Mouse (Mus musculus) c-Kit-positive CD71-positive TER-119-positive erythroid progenitor cells, embryonic 14.5 days (primary cell): ENCODE measurements around the gene 1700088E04Rik.

ENCODE experiments used
- DNase-seq: peaks from one replicate; pipeline ENCODE4 v3.0.0-alpha.2; 2013; ENCODE audit warnings: low spot score

Gene 1700088E04Rik

GRCm38 (mm10) chr15:79098868-79099267, 42.2 kb downstream of the 1700088E04Rik start:
- no peak for DNase-seq

DNA sequence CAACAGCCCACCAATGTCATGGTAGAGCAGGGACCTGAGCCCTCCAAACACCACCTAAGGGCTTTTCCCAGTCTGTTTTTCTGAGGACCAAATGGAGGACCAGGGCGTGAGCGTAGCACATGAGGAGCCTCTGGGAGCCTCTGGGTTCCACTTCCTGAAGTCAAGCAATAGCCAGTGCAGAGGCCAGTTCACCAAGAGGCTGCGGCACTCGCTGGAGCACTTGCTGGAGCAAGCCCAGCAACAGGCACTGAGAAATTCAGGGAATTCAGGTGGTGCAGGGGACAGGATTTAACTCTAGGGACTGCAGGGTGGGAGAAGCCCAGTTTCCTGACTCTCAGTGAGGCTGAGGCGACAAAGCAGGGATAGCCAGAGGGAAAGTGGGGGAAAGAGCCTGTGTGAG, 42.8 kb downstream of the 1700088E04Rik start:
- no peak for DNase-seq

- DNase-seq: no peak
These were observed 43.4 kb downstream of the 1700088E04Rik start for GRCm38 (mm10) chr15:79097611-79098025.

GRCm38 (mm10) chr15:79097135-79097534, 43.9 kb downstream of the 1700088E04Rik start:
- no peak for DNase-seq

GRCm38 (mm10) chr15:79096556-79096955, 44.5 kb downstream of the 1700088E04Rik start:
- no peak for DNase-seq

- no peak for DNase-seq
These were observed 45.6 kb downstream of the 1700088E04Rik start for GRCm38 (mm10) chr15:79095483-79095882.

GRCm38 (mm10) chr15:79093083-79093839, 47.8 kb downstream of the 1700088E04Rik start:
- no peak for DNase-seq

- DNase-seq: no peak
These were observed 48.8 kb downstream of the 1700088E04Rik start for GRCm38 (mm10) chr15:79092284-79092683.

DNA sequence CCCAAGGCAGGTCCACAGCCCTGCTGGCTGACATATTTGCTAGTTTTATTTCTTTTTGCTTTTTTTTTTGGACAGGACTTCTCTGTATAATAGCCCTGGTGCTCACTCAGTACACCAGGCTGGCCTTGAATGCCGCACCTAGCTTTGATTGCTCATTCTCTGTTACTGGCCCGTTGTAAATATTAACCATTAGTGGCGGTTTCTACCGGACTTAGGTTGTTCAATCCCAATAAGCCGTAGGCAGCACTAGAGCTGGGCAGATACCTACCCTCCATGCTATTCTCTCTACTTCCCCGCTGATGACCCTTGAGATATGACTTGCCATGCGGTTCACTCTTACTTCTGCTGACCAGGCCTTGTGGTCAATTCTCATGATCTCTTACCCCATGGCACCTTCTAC, 61.5 kb downstream of the 1700088E04Rik start:
- DNase-seq: no peak
